In genomic region chr7:120936522-120936921, GRCm38 (mm10) we compare ENCODE assay signal across 18 mouse cellular contexts. TPM values are rescaled to one million over a fixed set of nuclear protein-coding genes. Genes with fewer than 3 reads are reported as not detected.
"Had no signal": no experiment of that assay in that cellular context is flagged by ENCODE, and none has a peak within 500 bp of the region (broad histone marks: within the 10 kb centered on the region; RNA-seq: fewer than 3 reads in every experiment).

No protein-coding gene starts in this region.

- H3K27me3 ChIP-seq: liver, embryonic 15.5 days; midbrain, embryonic 12.5 days; neural tube, embryonic 13.5 days; neural tube, embryonic 15.5 days had no signal

- H3K4me1 ChIP-seq: midbrain, embryonic 12.5 days; neural tube, embryonic 13.5 days; neural tube, embryonic 15.5 days had no signal

- H3K9me3 ChIP-seq: liver, embryonic 15.5 days; midbrain, embryonic 10.5 days; midbrain, embryonic 12.5 days; neural tube, embryonic 13.5 days; neural tube, embryonic 15.5 days had no signal

- DNase-seq: liver, postnatal 0 days; lung, embryonic 14.5 days; lung, postnatal 10 days; midbrain, embryonic 14.5 days; retina, postnatal 1 day; spleen, adult 18-20 months; thymus, adult 2 months; thymus, postnatal 25 days; thymus, postnatal 4 days had no signal

- H3K4me2 ChIP-seq: liver, embryonic 15.5 days; lung, embryonic 14.5 days; midbrain, embryonic 12.5 days; neural tube, embryonic 13.5 days; neural tube, embryonic 15.5 days had no signal

- H3K4me3 ChIP-seq: liver, embryonic 15.5 days; midbrain, embryonic 10.5 days; midbrain, embryonic 12.5 days; myocyte; neural tube, embryonic 13.5 days; neural tube, embryonic 15.5 days had no signal

- H3K27ac ChIP-seq: liver, embryonic 15.5 days; midbrain, embryonic 10.5 days; midbrain, embryonic 12.5 days; neural tube, embryonic 13.5 days; neural tube, embryonic 15.5 days had no signal

- H3K9ac ChIP-seq: liver, embryonic 15.5 days; liver, postnatal 0 days; lung, embryonic 14.5 days; midbrain, embryonic 12.5 days; neural tube, embryonic 13.5 days; neural tube, embryonic 15.5 days had no signal

- ATAC-seq: liver, postnatal 0 days; midbrain, embryonic 16.5 days had no signal

RNA-seq across cellular contexts. Expression of gene Mfsd13b, which starts 45.8 kb away (rescaled TPM):
- polyA plus RNA-seq: liver, postnatal 0 days; lung, embryonic 14.5 days; midbrain, embryonic 14.5 days; neural tube, embryonic 11.5 days; stomach, embryonic 14.5 days had no signal
